13 mouse cellular contexts compared by ENCODE assay signal in genomic region chr2:53026056-53026769, GRCm38 (mm10).
DNase-seq lines count a peak whose midpoint lies in the region; ATAC-seq lines count a peak whose summit lies in the region.
"Had no signal": no experiment of that assay in that cellular context is flagged by ENCODE, and none has a peak within 500 bp of the region (broad histone marks: within the 10 kb centered on the region; RNA-seq: fewer than 3 reads in every experiment).

No protein-coding gene starts in this region.

- 66% methylated on average over 5 of the region's 5 CpGs for WGBS in heart, embryonic 11.5 days (ENCODE audit: insufficient replicate concordance)

- peak; percentile 61 to 78 for DNase-seq in heart, adult 18-20 months
- peak; percentile 19 for DNase-seq in urinary bladder, postnatal 14 days (ENCODE audit: low spot score)
- DNase-seq in urinary bladder, postnatal 25 days (ENCODE audit: low spot score) = no peak
- DNase-seq in kidney, postnatal 36 days = peak; percentile 40 to 49
- no peak for DNase-seq in layer of hippocampus, adult 18-20 months (ENCODE audit: low spot score in 2 of 2)
- no peak for DNase-seq in adrenal gland, postnatal 25 days
- DNase-seq: right cerebral cortex, postnatal 14 days; thymus, postnatal 14 days had no signal

- H3K4me2 ChIP-seq in heart, embryonic 11.5 days = no peak overlapping the region
- H3K4me2 ChIP-seq: embryonic facial prominence, embryonic 13.5 days; neural tube, embryonic 12.5 days had no signal

- ATAC-seq in heart, embryonic 11.5 days (replicated peaks; ENCODE audit: insufficient number of reproducible peaks, low FRiP score, low TSS enrichment) = no peak
- no peak for ATAC-seq in inflammation-experienced regulatory T-cells, adult 6 months

- H3K4me3 ChIP-seq in heart, embryonic 11.5 days (ENCODE audit: low read depth, low read length) = no peak overlapping the region
- H3K4me3 ChIP-seq: embryonic facial prominence, embryonic 13.5 days; neural tube, embryonic 12.5 days had no signal

- H3K27me3 ChIP-seq in heart, embryonic 11.5 days (ENCODE audit: control insufficient read depth, insufficient read depth, low read length) = no peaks in the 10 kb centered on the region
- H3K27me3 ChIP-seq: CH12.LX; embryonic facial prominence, embryonic 13.5 days; neural tube, embryonic 12.5 days had no signal

- no peak overlapping the region for H3K9ac ChIP-seq in heart, embryonic 11.5 days (ENCODE audit: low read depth, low read length)
- H3K9ac ChIP-seq: embryonic facial prominence, embryonic 13.5 days; neural tube, embryonic 12.5 days had no signal

- H3K36me3 ChIP-seq in heart, embryonic 11.5 days (ENCODE audit: control insufficient read depth, insufficient read depth, low read length) = no peaks in the 10 kb centered on the region
- H3K36me3 ChIP-seq: neural tube, embryonic 12.5 days had no signal

- H3K4me1 ChIP-seq in heart, embryonic 11.5 days (ENCODE audit: control insufficient read depth, insufficient read depth, low read length) = no peaks in the 10 kb centered on the region
- H3K4me1 ChIP-seq: neural tube, embryonic 12.5 days had no signal

- no peaks in the 10 kb centered on the region for H3K9me3 ChIP-seq in heart, embryonic 11.5 days (replicated peaks; ENCODE audit: control insufficient read depth, low read length)
- H3K9me3 ChIP-seq: neural tube, embryonic 12.5 days had no signal

- no peak overlapping the region for H3K27ac ChIP-seq in heart, embryonic 11.5 days (ENCODE audit: low read depth, low read length)
- H3K27ac ChIP-seq: embryonic facial prominence, embryonic 13.5 days; neural tube, embryonic 12.5 days had no signal

Comparison
In these comparisons a context has a peak if more than half of its experiments do, and no peak if none do; other contexts are left out.
1. DNase-seq: peak in heart, adult 18-20 months (2 of 2), urinary bladder, postnatal 14 days (single experiment) and kidney, postnatal 36 days (2 of 2); none in urinary bladder, postnatal 25 days (single experiment), layer of hippocampus, adult 18-20 months (0 of 2) and adrenal gland, postnatal 25 days (single experiment).